ENCODE assay signal across 14 mouse cellular contexts in genomic region chr13:71165096-71165920, GRCm38 (mm10).
DNase-seq lines count a peak whose midpoint lies in the region; ATAC-seq lines count a peak whose summit lies in the region.
"Had no signal": no experiment of that assay in that cellular context is flagged by ENCODE, and none has a peak within 500 bp of the region (broad histone marks: within the 10 kb centered on the region; RNA-seq: fewer than 3 reads in every experiment).

No protein-coding gene starts in this region.

- H3K27me3 ChIP-seq in heart, embryonic 13.5 days (replicated peaks), result no peaks in the 10 kb centered on the region
- 0 out of 2 replicates have a peak, but pooled peaks cover 3% of the 10 kb centered on the region for H3K27me3 ChIP-seq in hindbrain, embryonic 12.5 days
- H3K27me3 ChIP-seq in midbrain, embryonic 14.5 days (ENCODE audit: control insufficient read depth, insufficient read depth, low read length), result no peaks in the 10 kb centered on the region
- H3K27me3 ChIP-seq: embryonic facial prominence, embryonic 12.5 days; liver, embryonic 15.5 days had no signal

- H3K9ac ChIP-seq in heart, embryonic 13.5 days, result no peak overlapping the region
- no peak overlapping the region for H3K9ac ChIP-seq in hindbrain, embryonic 12.5 days
- no peak overlapping the region for H3K9ac ChIP-seq in midbrain, embryonic 14.5 days (replicated peaks; ENCODE audit: low read length)
- H3K9ac ChIP-seq: embryonic facial prominence, embryonic 12.5 days; liver, embryonic 15.5 days had no signal

- no peak for DNase-seq in heart, postnatal 14 days
- peak; percentile 74 for DNase-seq in midbrain, embryonic 14.5 days
- DNase-seq in retina, postnatal 1 day, result peak; percentile 58
- DNase-seq in cerebellum, adult 9-11 months, result no peak
- no peak for DNase-seq in gastrocnemius, postnatal 25 days
- DNase-seq in left cerebral cortex, adult 18-20 months (ENCODE audit: low spot score in 2 of 2), result no peak
- DNase-seq: adrenal gland, postnatal 14 days; kidney, adult 9 months; lung, postnatal 36 days had no signal

- H3K36me3 ChIP-seq in heart, embryonic 13.5 days, result no peaks in the 10 kb centered on the region
- H3K36me3 ChIP-seq in hindbrain, embryonic 12.5 days, result no peaks in the 10 kb centered on the region
- H3K36me3 ChIP-seq in midbrain, embryonic 14.5 days (ENCODE audit: control insufficient read depth, insufficient read depth, low read length), result no peaks in the 10 kb centered on the region
- H3K36me3 ChIP-seq: embryonic facial prominence, embryonic 12.5 days; limb, embryonic 10.5 days; liver, embryonic 15.5 days had no signal

- intact Hi-C loops in heart, postnatal 14 days (cut with DNase I), result no loop called here

- H3K4me3 ChIP-seq in heart, embryonic 13.5 days, result no peak overlapping the region
- H3K4me3 ChIP-seq in hindbrain, embryonic 12.5 days, result no peak overlapping the region
- H3K4me3 ChIP-seq in midbrain, embryonic 14.5 days (replicated peaks; ENCODE audit: low read depth, low read length), result no peak overlapping the region
- H3K4me3 ChIP-seq: embryonic facial prominence, embryonic 12.5 days; limb, embryonic 10.5 days; liver, embryonic 15.5 days had no signal

- H3K27ac ChIP-seq in heart, embryonic 13.5 days (replicated peaks), result no peak overlapping the region
- H3K27ac ChIP-seq in hindbrain, embryonic 12.5 days, result peak overlapping the region; percentile 52; the same call in 1 of the 2 replicates
- 0 out of 2 replicates have a peak overlapping the region, but pooled peaks have one; percentile 9 for H3K27ac ChIP-seq in midbrain, embryonic 14.5 days (replicated peaks; ENCODE audit: low read depth, low read length)
- H3K27ac ChIP-seq: embryonic facial prominence, embryonic 12.5 days; limb, embryonic 10.5 days; liver, embryonic 15.5 days had no signal

- H3K4me1 ChIP-seq in heart, embryonic 13.5 days, result no peaks in the 10 kb centered on the region
- H3K4me1 ChIP-seq in hindbrain, embryonic 12.5 days, result peaks cover 16% of the 10 kb centered on the region
- peaks cover 15% of the 10 kb centered on the region for H3K4me1 ChIP-seq in midbrain, embryonic 14.5 days (ENCODE audit: control insufficient read depth, insufficient read depth, low read length)
- H3K4me1 ChIP-seq: embryonic facial prominence, embryonic 12.5 days; limb, embryonic 10.5 days; liver, embryonic 15.5 days had no signal

- 64% methylated on average over 20 of the region's 20 CpGs for WGBS in heart, embryonic 13.5 days
- 40% methylated on average over 20 of the region's 20 CpGs for WGBS in hindbrain, embryonic 12.5 days
- WGBS in midbrain, embryonic 14.5 days, result 14% methylated on average over 20 of the region's 20 CpGs

- peak overlapping the region; percentile 22 for H3K4me2 ChIP-seq in heart, embryonic 13.5 days
- no peak overlapping the region for H3K4me2 ChIP-seq in hindbrain, embryonic 12.5 days (replicated peaks)
- peak overlapping the region; percentile 14; the same call in 1 of the 2 replicates for H3K4me2 ChIP-seq in midbrain, embryonic 14.5 days (ENCODE audit: low read length)
- H3K4me2 ChIP-seq: embryonic facial prominence, embryonic 12.5 days; liver, embryonic 15.5 days had no signal

- no peaks in the 10 kb centered on the region for H3K9me3 ChIP-seq in heart, embryonic 13.5 days
- H3K9me3 ChIP-seq in hindbrain, embryonic 12.5 days (replicated peaks), result no peaks in the 10 kb centered on the region
- H3K9me3 ChIP-seq in midbrain, embryonic 14.5 days (ENCODE audit: control insufficient read depth, low read length), result no peaks in the 10 kb centered on the region
- H3K9me3 ChIP-seq: embryonic facial prominence, embryonic 12.5 days; limb, embryonic 10.5 days; liver, embryonic 15.5 days had no signal

- no peak for ATAC-seq in heart, embryonic 13.5 days (ENCODE audit: extremely low read depth, insufficient number of reproducible peaks, low FRiP score, low TSS enrichment)
- ATAC-seq in hindbrain, embryonic 12.5 days (ENCODE audit: low FRiP score), result peak; percentile 90
- ATAC-seq in midbrain, embryonic 14.5 days (ENCODE audit: low FRiP score, low TSS enrichment), result peak; percentile 87

Comparison
In these comparisons a context has a peak if more than half of its experiments do, and no peak if none do; other contexts are left out.
1. DNase-seq: peak in midbrain, embryonic 14.5 days (single experiment) and retina, postnatal 1 day (single experiment); none in heart, postnatal 14 days (0 of 2), cerebellum, adult 9-11 months (single experiment), gastrocnemius, postnatal 25 days (single experiment) and left cerebral cortex, adult 18-20 months (0 of 2).